Mouse (Mus musculus) CH12.LX (cell line): Measurements from ENCODE around the gene Krtap17-1. TPM values are rescaled to one million over a fixed set of nuclear protein-coding genes. Genes with fewer than 3 reads are reported as not detected.

Experiments
- DNase-seq: peaks from one replicate; pipeline ENCODE4 v3.0.0-alpha.2; 2013; ENCODE audit errors: extremely low read depth
- H3K27ac ChIP-seq: 2 replicates; pipeline ENCODE4 v1.5.1; 2012; ENCODE audit warnings: low read depth, mild to moderate bottlenecking, control low read depth, moderate library complexity; ENCODE audit not compliant: insufficient read depth
- H3K27me3 ChIP-seq: replicated peaks from 2 replicates; pipeline ENCODE3; 2012; ENCODE audit warnings: inconsistent platforms
- H3K36me3 ChIP-seq, 2 experiments: replicated peaks in 1 of 2; 2 replicates each; pipeline versions ENCODE3 to v1.6.1; 2012; ENCODE audit warnings: inconsistent platforms in 1 of 2, low read length in 1 of 2, mild to moderate bottlenecking in 1 of 2, mixed read lengths in 1 of 2, moderate library complexity in 1 of 2; ENCODE audit not compliant: control insufficient read depth in 1 of 2, insufficient read depth in 1 of 2
- H3K4me1 ChIP-seq, 2 experiments: 2 replicates each; pipeline ENCODE4 v1.6.1; 2012; ENCODE audit warnings: inconsistent platforms in 1 of 2, moderate library complexity in 1 of 2; ENCODE audit not compliant: insufficient read depth in 2 of 2, control insufficient read depth in 1 of 2
- H3K4me2 ChIP-seq: 2 replicates; pipeline ENCODE4 v1.6.1; 2012; ENCODE audit warnings: low read depth, mild to moderate bottlenecking, control low read depth; ENCODE audit not compliant: poor library complexity, insufficient read depth, severe bottlenecking
- H3K4me3 ChIP-seq, 3 experiments: fragments of 150-350 bp in 1 of 3; sonication (generic) in 1 of 3; replicated peaks in 1 of 3; 2 replicates each; pipeline versions ENCODE3 to v1.5.1; 2011 to 2012; ENCODE audit warnings: low read depth in 2 of 3, low read length in 2 of 3, mild to moderate bottlenecking in 2 of 3, moderate library complexity in 2 of 3, control low read depth in 1 of 3, improper control_type of control experiment in 1 of 3, inconsistent platforms in 1 of 3, mixed read lengths in 1 of 3; ENCODE audit not compliant: poor library complexity in 1 of 3
- H3K79me2 ChIP-seq: replicated peaks from 2 replicates; pipeline ENCODE4 v1.6.1; 2012; ENCODE audit warnings: mild to moderate bottlenecking, moderate library complexity; ENCODE audit not compliant: control insufficient read depth, poor library complexity, insufficient read depth, severe bottlenecking; ENCODE audit errors: extremely low read depth
- H3K9ac ChIP-seq: 2 replicates; pipeline ENCODE4 v1.6.1; 2012; ENCODE audit warnings: low read depth, mild to moderate bottlenecking, control low read depth, moderate library complexity; ENCODE audit not compliant: insufficient read depth
- H3K9me3 ChIP-seq: replicated peaks from 2 replicates; pipeline ENCODE3; 2012; ENCODE audit warnings: low read length, inconsistent platforms, mixed read lengths
- CHD2 ChIP-seq: IDR thresholded peaks from 2 replicates; pipeline ENCODE4 v1.6.1; 2011; ENCODE audit warnings: low read length, improper control_type of control experiment
- CTCF ChIP-seq, 2 experiments: IDR thresholded peaks in 1 of 2; conservative IDR thresholded peaks in 1 of 2; 2 replicates each; pipeline ENCODE4 v1.5.1; 2011 to 2012; ENCODE audit warnings: low read depth in 2 of 2, low read length in 2 of 2, improper control_type of control experiment in 1 of 2, inconsistent platforms in 1 of 2, mild to moderate bottlenecking in 1 of 2, moderate library complexity in 1 of 2
- E2F4 ChIP-seq: IDR thresholded peaks from 2 replicates; pipeline ENCODE4 v1.6.1; 2011; ENCODE audit warnings: low read depth, low read length, improper control_type of control experiment; ENCODE audit not compliant: insufficient replicate concordance
- ELF1 ChIP-seq: IDR thresholded peaks from 2 replicates; pipeline ENCODE4 v1.6.1; 2014; ENCODE audit warnings: low read depth, mild to moderate bottlenecking, inconsistent platforms, low read length, improper control_type of control experiment
- ETS1 ChIP-seq: conservative IDR thresholded peaks from 2 replicates; pipeline ENCODE4 v1.6.1; 2012; ENCODE audit warnings: low read depth, mild to moderate bottlenecking, inconsistent platforms, low read length, improper control_type of control experiment, moderate library complexity
- HCFC1 ChIP-seq: IDR thresholded peaks from 2 replicates; pipeline ENCODE4 v1.6.1; 2012; ENCODE audit warnings: low read depth, mild to moderate bottlenecking, inconsistent platforms, low read length, improper control_type of control experiment
- MXI1 ChIP-seq: IDR thresholded peaks from 2 replicates; pipeline ENCODE4 v1.6.1; 2011; ENCODE audit warnings: mild to moderate bottlenecking, low read depth, low read length, improper control_type of control experiment
- NRF1 ChIP-seq: IDR thresholded peaks from 2 replicates; pipeline ENCODE4 v1.6.1; 2014; ENCODE audit warnings: low read depth, mild to moderate bottlenecking, inconsistent platforms, low read length, improper control_type of control experiment, moderate library complexity
- POLR2A ChIP-seq: IDR thresholded peaks from 2 replicates; pipeline ENCODE4 v1.6.1; 2011; ENCODE audit warnings: low read depth, mild to moderate bottlenecking, improper control_type of control experiment, low read length
- RAD21 ChIP-seq: IDR thresholded peaks from 2 replicates; pipeline ENCODE4 v1.6.1; 2011; ENCODE audit warnings: low read depth, mild to moderate bottlenecking, low read length, improper control_type of control experiment, moderate library complexity
- SIN3A ChIP-seq: IDR thresholded peaks from 2 replicates; pipeline ENCODE4 v1.6.1; 2012; ENCODE audit warnings: low read length, improper control_type of control experiment, inconsistent platforms
- SMC3 ChIP-seq: IDR thresholded peaks from 2 replicates; pipeline ENCODE4 v1.6.1; 2011; ENCODE audit warnings: low read depth, low read length, improper control_type of control experiment
- USF1 ChIP-seq: IDR thresholded peaks from 2 replicates; pipeline ENCODE4 v1.6.1; 2014; ENCODE audit warnings: low read depth, mild to moderate bottlenecking, inconsistent platforms, low read length, improper control_type of control experiment
- USF2 ChIP-seq: conservative IDR thresholded peaks from 2 replicates; pipeline ENCODE4 v1.6.1; 2011; ENCODE audit warnings: low read depth, low read length, improper control_type of control experiment
- ZC3H11A ChIP-seq: IDR thresholded peaks from 2 replicates; pipeline ENCODE4 v1.6.1; 2012; ENCODE audit warnings: low read depth, mild to moderate bottlenecking, inconsistent platforms, low read length, improper control_type of control experiment
- ZNF384 ChIP-seq: IDR thresholded peaks from 2 replicates; pipeline ENCODE4 v1.6.1; 2012; ENCODE audit warnings: low read depth, low read length, improper control_type of control experiment, inconsistent platforms
- dilution Hi-C: fragments of 300-500 bp; cut with MboI; formaldehyde crosslinking; loops from 2 replicates; pipeline ENCODE4 v1.14.3; 2020; ENCODE audit warnings: low sequenced_read_pairs; ENCODE audit not compliant: extremely low pct_unique_long_range_greater_than_20kb, extremely low pct_ligation_motif_present
- in situ Hi-C: fragments of 300-500 bp; cut with MboI; formaldehyde crosslinking; loops from 3 replicates; pipeline ENCODE4 v1.14.3; 2019; ENCODE audit warnings: low sequenced_read_pairs, low pct_ligation_motif_present, low pct_unique_long_range_greater_than_20kb, mixed read lengths
- polyA plus RNA-seq: library from polyadenylated mRNA; unstranded; fragments of >175 nt; gene quantifications from 2 replicates; pipeline ENCODE4 v1.2.1, GENCODE M21; 2012; ENCODE audit warnings: low read depth; ENCODE audit not compliant: insufficient read length
- total RNA-seq, 2 experiments: library from RNA; depleted of rRNA; stranded (reverse); fragments of 300-350 nt in 1 of 2; fragments of >200 nt in 1 of 2; gene quantifications; 2 replicates each; pipeline ENCODE4 v1.2.3; 2012 to 2014

Krtap17-1 gene
- total and polyA plus RNA-seq, 3 experiments = not detected

- DNase-seq = peak; percentile 24
- Histone ChIP-seq H3K4me2 (no peak overlapping the region), H3K4me3 (no peak overlapping the region), H3K27me3 (peaks cover 56% of the 10 kb centered on the region), H3K27ac (no peak overlapping the region), H3K4me1 (no peaks in the 10 kb centered on the region)
- no peak for TF ChIP-seq USF2
- TF ChIP-seq SMC3 = peak; percentile 27; the same call in 1 of the 2 replicates
- no peak for TF ChIP-seq ZC3H11A
- TF ChIP-seq ZNF384 = no peak
- TF ChIP-seq ELF1 = no peak
- no peak for TF ChIP-seq POLR2A
- no peak for TF ChIP-seq MXI1
- no peak for TF ChIP-seq CHD2
- TF ChIP-seq E2F4 = no peak
- TF ChIP-seq HCFC1 = no peak
- no peak for TF ChIP-seq ETS1
- TF ChIP-seq CTCF (conservative IDR thresholded peaks at IDR 0.05 in 1 of 2, IDR thresholded peaks at IDR 0.05 in 1 of 2; ENCODE audit: low read depth in 2 of 2, low read length in 2 of 2) = peak; percentile 51 to 83
- no peak; the same call in none of the 2 replicates for TF ChIP-seq RAD21
- TF ChIP-seq NRF1 = no peak
- no peak for TF ChIP-seq SIN3A
- no peak for TF ChIP-seq USF1
- TF ChIP-seq, all 38 proteins: peak for 2
- Histone ChIP-seq H3K79me2 (no peaks in the 10 kb centered on the region; the same call in 1 of the 2 replicates), H3K9me3 (peaks cover 4% of the 10 kb centered on the region), H3K36me3 (no peaks in the 10 kb centered on the region), H3K9ac (no peak overlapping the region)
- dilution Hi-C loops (no loop called here), in situ Hi-C loops (loop anchor here (10.0 kb wide), 1 partner anchor 542 kb away; no protein-coding TSS in a partner anchor)
These were observed 12.8 kb upstream of the Krtap17-1 start for GRCm38 (mm10) chr11:100006624-100007023.

GRCm38 (mm10) chr11:100005905-100006304 lies 12.1 kb upstream of the Krtap17-1 start:
- Histone ChIP-seq H3K4me2 (no peak overlapping the region), H3K9me3 (peaks cover 6% of the 10 kb centered on the region), H3K27ac (no peak overlapping the region), H3K79me2 (no peaks in the 10 kb centered on the region; the same call in 1 of the 2 replicates), H3K36me3 (no peaks in the 10 kb centered on the region), H3K9ac (no peak overlapping the region), H3K4me1 (no peaks in the 10 kb centered on the region), H3K27me3 (peaks cover 49% of the 10 kb centered on the region), H3K4me3 (no peak overlapping the region)
- no peak for DNase-seq
- TF ChIP-seq E2F4 (no peak), ELF1 (no peak)
- dilution Hi-C loops = no loop called here
- in situ Hi-C loops = loop anchor here (10.0 kb wide), 1 partner anchor 541 kb away; no protein-coding TSS in a partner anchor
